Mouse (Mus musculus) heart, postnatal 0 days (tissue): ENCODE data around the gene Zfp609. TPM values are rescaled to one million over a fixed set of nuclear protein-coding genes. Genes with fewer than 3 reads are reported as not detected.

ENCODE experiments used
- ATAC-seq: fragments of 200-750 bp; cut with Nextera tagmentation; 2 replicates; pipeline ENCODE4 v1.8.0; 2017; ENCODE audit warnings: low read depth, moderate number of reproducible peaks, moderate library complexity; ENCODE audit not compliant: insufficient read depth
- DNase-seq: peaks from one replicate; pipeline ENCODE4 v3.0.0-alpha.2; 2016; ENCODE audit warnings: low spot score
- H3K27ac ChIP-seq: fragments of 300-500 bp; sonication (generic); 2 replicates; pipeline ENCODE4 v1.5.1; 2014; ENCODE audit warnings: low read depth, mild to moderate bottlenecking
- H3K27me3 ChIP-seq: fragments of 300-500 bp; sonication (generic); 2 replicates; pipeline ENCODE4 v1.6.1; 2014; ENCODE audit warnings: low read length, mixed read lengths; ENCODE audit not compliant: control insufficient read depth, insufficient read depth
- H3K36me3 ChIP-seq: fragments of 300-500 bp; sonication (generic); replicated peaks from 2 replicates; pipeline ENCODE4 v1.6.1; 2014; ENCODE audit warnings: low read length, mixed read lengths; ENCODE audit not compliant: control insufficient read depth, insufficient read depth
- H3K4me1 ChIP-seq: fragments of 300-500 bp; sonication (generic); 2 replicates; pipeline ENCODE4 v1.6.1; 2014; ENCODE audit warnings: antibody characterized with exemption; ENCODE audit not compliant: control insufficient read depth, insufficient read depth
- H3K4me2 ChIP-seq: fragments of 300-500 bp; sonication (generic); 2 replicates; pipeline ENCODE4 v1.6.1; 2014; ENCODE audit warnings: low read depth, mild to moderate bottlenecking, low read length, moderate library complexity
- H3K4me3 ChIP-seq: fragments of 300-500 bp; sonication (generic); 2 replicates; pipeline ENCODE4 v1.5.1; 2014; ENCODE audit warnings: low read depth, low read length
- H3K9ac ChIP-seq: fragments of 300-500 bp; sonication (generic); replicated peaks from 2 replicates; pipeline ENCODE4 v1.6.1; 2014; ENCODE audit warnings: low read depth, low read length, mixed read lengths
- H3K9me3 ChIP-seq: fragments of 300-500 bp; sonication (generic); replicated peaks from 2 replicates; pipeline ENCODE4 v1.6.1; 2016; ENCODE audit warnings: low read length; ENCODE audit not compliant: control insufficient read depth
- CTCF ChIP-seq: IDR thresholded peaks from 2 replicates; pipeline ENCODE4 v1.5.1; 2016; ENCODE audit warnings: antibody characterized with exemption, control low read depth, low read depth
- EP300 ChIP-seq: IDR thresholded peaks from 2 replicates; pipeline ENCODE4 v1.6.1; 2016; ENCODE audit warnings: antibody characterized with exemption, low read depth
- WGBS: fragments of 180-500 bp; shearing (Covaris S2); extraction: QIAGEN DNeasy Blood & Tissue Kit; methylation state at CpG from one replicate; pipeline ENCODE4 v1.1.7; 2014; 5-methylcytosine and 5-hydroxymethylcytosine counted together
- polyA plus RNA-seq: library from polyadenylated mRNA; unstranded; fragments of >200 nt; fragmentation: Nextera tagmentation; extraction: Ambion mirVana; gene quantifications from 2 replicates; pipeline ENCODE4 v1.2.1, GENCODE M21; 2015
- total RNA-seq: library from RNA; depleted of rRNA; stranded (reverse); fragments of >200 nt; gene quantifications from 2 replicates; pipeline ENCODE4 v1.2.3, GENCODE M21; 2014; ENCODE audit warnings: low replicate concordance; rRNA removed

Gene Zfp609
- total RNA-seq = 7.6 and 8.7 TPM in 2 replicates
- 2.9 and 3.0 TPM in 2 replicates for polyA plus RNA-seq

DNA sequence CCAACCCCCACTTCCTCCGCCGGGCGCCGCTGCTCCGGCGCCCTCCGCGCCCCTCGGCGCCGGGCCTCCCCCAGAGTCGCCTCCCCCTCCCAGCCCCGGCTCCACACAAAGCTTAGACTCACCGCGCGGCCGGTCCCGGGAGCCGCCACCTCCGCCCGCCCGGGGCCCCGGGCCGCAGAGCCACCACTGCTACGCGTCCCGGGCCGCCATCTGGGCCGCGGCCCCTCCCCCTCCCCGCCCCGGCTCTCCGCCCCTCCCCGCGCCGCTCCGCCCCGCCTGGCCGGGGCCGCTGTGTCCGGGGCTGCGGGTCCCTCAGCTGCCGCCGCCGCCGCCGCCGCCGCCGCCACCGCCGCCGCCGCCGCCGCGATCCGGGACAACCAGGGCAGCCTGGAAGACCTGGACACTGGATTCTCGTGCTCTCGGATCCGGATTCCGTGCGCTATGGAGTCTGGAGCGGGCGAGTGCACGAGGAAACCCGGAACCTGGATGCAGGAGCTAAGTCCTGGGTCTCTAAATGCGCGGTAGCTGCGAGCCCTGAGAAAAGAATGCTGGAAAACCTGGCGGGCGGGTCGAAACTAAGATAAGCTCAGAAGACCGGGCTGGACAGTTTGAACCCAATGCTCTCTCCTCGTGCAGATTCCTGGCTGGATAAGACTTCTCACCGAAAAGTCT lies at the start of gene Zfp609:
Gene Zfp609 (minus strand): TSS at position 221 of the 672 bp plus-strand sequence.
- H3K9ac ChIP-seq = peak within 1 kb of the TSS; percentile 96
- H3K4me2 ChIP-seq = peak within 1 kb of the TSS; percentile 80
- H3K4me3 ChIP-seq = peak within 1 kb of the TSS; percentile 89
- H3K9me3 ChIP-seq = no peaks in the 10 kb centered on the region
- no peaks in the 10 kb centered on the region for H3K27me3 ChIP-seq
- WGBS = under 1% methylated on average over 48 of the region's 76 CpGs
- ATAC-seq = peak; percentile 86
- no peak for TF ChIP-seq CTCF
- peak; percentile 78 for TF ChIP-seq EP300
- H3K4me1 ChIP-seq = peaks cover 49% of the 10 kb centered on the region
- peak; percentile 96 for DNase-seq
- no peaks in the 10 kb centered on the region for H3K36me3 ChIP-seq
- peak within 1 kb of the TSS; percentile 99 for H3K27ac ChIP-seq

DNA sequence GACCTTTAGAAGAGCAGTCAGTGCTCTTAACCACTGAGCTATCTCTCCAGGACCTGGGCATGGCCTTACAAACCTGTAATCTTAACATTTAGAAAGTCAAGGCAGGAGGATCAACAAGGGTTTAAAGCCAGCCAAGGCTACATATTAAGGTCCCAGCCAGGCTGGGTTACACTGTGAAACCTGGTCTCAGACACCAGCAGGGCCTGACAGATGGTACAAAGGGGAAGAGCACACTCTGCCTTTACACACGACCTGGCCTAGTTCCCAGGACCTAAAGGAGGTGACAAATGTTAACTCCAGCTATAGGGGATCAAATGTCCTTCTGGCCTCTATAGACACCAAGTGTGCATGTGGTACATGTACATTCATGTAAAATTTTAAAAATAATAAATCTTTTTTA lies 32.3 kb upstream of the Zfp609 start:
- DNase-seq = no peak
- Histone ChIP-seq H3K4me3 (no peak overlapping the region), H3K27ac (no peak overlapping the region), H3K4me1 (no peaks in the 10 kb centered on the region), H3K9me3 (no peaks in the 10 kb centered on the region), H3K27me3 (no peaks in the 10 kb centered on the region), H3K36me3 (peaks cover 57% of the 10 kb centered on the region), H3K9ac (no peak overlapping the region), H3K4me2 (no peak overlapping the region)
- whole genome bisulfite sequencing = 48% methylated on average over 1 of the region's 1 CpGs
- TF ChIP-seq CTCF (no peak), EP300 (no peak)
- ATAC-seq = no peak

DNA sequence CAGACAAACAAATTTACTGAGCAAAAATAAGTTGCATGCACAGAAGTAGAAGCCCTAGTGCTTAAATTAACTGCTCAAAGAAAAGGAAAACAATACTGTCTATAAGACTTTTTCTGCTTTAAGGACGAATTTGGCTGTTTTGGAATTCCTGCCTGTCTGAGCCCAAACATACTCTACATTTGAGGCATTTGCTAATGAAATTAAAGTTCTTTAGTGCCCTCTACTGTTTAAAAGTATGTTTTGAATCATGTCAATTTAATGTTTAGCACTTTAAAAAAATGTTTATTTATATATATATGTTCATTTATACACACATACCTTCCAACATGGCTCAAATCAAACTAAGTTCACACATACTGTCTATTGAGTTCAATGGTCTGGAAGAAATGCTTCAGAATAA lies 22.8 kb upstream of the Zfp609 start:
- Histone ChIP-seq H3K9me3 (no peaks in the 10 kb centered on the region), H3K27ac (no peak overlapping the region), H3K4me3 (no peak overlapping the region), H3K27me3 (no peaks in the 10 kb centered on the region), H3K36me3 (peaks cover 54% of the 10 kb centered on the region), H3K9ac (no peak overlapping the region), H3K4me2 (no peak overlapping the region), H3K4me1 (no peaks in the 10 kb centered on the region; the same call in 1 of the 2 replicates)
- DNase-seq (peak; percentile 53), ATAC-seq (no peak)
- 21% methylated on average over 1 of the region's 1 CpGs for WGBS
- TF ChIP-seq CTCF = peak; percentile 32
- TF ChIP-seq EP300 = no peak

DNA sequence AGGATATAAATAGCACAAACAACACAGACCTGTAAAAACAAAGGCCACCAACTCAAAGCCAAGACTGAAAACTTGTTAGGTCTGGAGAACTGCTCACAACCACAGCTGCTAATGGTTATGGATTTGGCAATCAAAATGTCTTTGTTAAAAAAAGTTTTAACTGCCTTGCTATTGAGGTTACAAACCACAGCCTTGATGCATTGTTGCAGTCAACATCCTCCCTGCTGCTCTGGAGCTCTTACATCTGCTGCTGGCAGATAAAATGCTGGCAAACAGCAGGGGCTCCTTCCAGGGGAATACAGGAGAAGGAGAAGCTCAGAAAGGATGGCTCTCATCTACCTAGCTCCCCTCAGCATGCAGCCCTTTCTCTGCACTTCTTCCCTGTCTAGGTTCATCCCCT lies 20.8 kb upstream of the Zfp609 start:
- Histone ChIP-seq H3K9me3 (no peaks in the 10 kb centered on the region), H3K4me3 (no peak overlapping the region), H3K4me1 (peaks cover 4% of the 10 kb centered on the region; the same call in 1 of the 2 replicates), H3K27me3 (no peaks in the 10 kb centered on the region), H3K9ac (0 out of 2 replicates have a peak overlapping the region, but pooled peaks have one; percentile 1), H3K36me3 (peaks cover 41% of the 10 kb centered on the region), H3K27ac (no peak overlapping the region), H3K4me2 (no peak overlapping the region)
- peak; percentile 24 for DNase-seq
- TF ChIP-seq EP300 = no peak
- TF ChIP-seq CTCF = no peak
- ATAC-seq = no peak

DNA sequence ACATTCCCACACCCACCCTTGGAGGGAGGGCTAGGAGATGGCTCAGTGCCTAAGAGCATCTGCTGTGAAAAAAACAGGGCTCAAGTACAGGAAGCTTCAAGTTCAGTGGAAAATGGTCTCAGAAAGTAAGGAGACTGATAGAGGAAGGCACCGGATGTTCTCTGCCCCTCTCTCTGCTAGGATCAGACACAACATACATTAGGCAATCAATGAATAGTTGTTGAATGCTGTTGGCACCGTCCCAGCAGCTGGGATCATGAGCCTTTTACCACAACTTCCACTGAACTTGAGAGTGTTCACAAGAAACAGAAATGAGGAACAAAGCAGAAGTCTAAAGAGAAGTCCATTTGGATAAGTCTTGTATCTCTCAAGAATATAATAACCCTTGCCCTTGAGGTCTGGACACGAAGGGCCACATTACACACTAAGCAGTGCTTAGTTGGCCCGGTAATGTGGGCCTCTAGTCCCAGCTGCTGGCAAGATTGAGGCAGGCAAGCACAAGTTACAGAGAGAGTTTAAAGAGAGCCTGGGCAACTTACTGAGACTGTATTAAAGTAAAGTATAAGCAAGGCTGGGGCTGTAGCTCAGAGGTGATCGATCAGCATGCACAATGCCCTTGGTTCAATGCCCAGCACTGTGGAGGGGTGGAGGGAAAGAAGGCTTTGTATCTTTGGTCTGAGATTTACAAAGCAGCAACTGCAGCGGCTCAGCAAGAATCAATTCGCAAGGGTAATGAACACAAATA lies 17.2 kb upstream of the Zfp609 start:
- DNase-seq (no peak), ATAC-seq (no peak)
- no peak overlapping the region for H3K9ac ChIP-seq
- H3K9me3 ChIP-seq = no peaks in the 10 kb centered on the region
- H3K4me3 ChIP-seq = no peak overlapping the region
- H3K27me3 ChIP-seq = no peaks in the 10 kb centered on the region
- peak overlapping the region; percentile 13; the same call in 1 of the 2 replicates for H3K27ac ChIP-seq
- TF ChIP-seq EP300 = no peak
- TF ChIP-seq CTCF = no peak
- H3K36me3 ChIP-seq = peaks cover 21% of the 10 kb centered on the region; the same call in 1 of the 2 replicates
- no peak overlapping the region for H3K4me2 ChIP-seq
- 72% methylated on average over 7 of the region's 7 CpGs for WGBS
- H3K4me1 ChIP-seq = peaks cover 4% of the 10 kb centered on the region; the same call in 1 of the 2 replicates
